Mouse (Mus musculus) brown adipose tissue, adult 24 weeks (tissue): ENCODE measurements around the gene Dnal1. TPM values are rescaled to one million over a fixed set of nuclear protein-coding genes. Genes with fewer than 3 reads are reported as not detected.

Source experiments
- H3K27ac ChIP-seq: fragments of 200-500 bp; replicated peaks from 2 replicates; pipeline ENCODE4 v1.5.1; 2012; ENCODE audit warnings: low read depth, mild to moderate bottlenecking, low read length
- H3K4me1 ChIP-seq: fragments of 200-500 bp; 2 replicates; pipeline ENCODE4 v1.6.1; 2012; ENCODE audit warnings: low read length, mixed read lengths; ENCODE audit not compliant: control insufficient read depth, insufficient read depth, insufficient read length
- H3K4me3 ChIP-seq: fragments of 200-500 bp; 2 replicates; pipeline ENCODE4 v1.5.1; 2012; ENCODE audit warnings: low read depth, mild to moderate bottlenecking, low read length, moderate library complexity; ENCODE audit not compliant: insufficient read depth
- polyA plus RNA-seq: library from polyadenylated mRNA; stranded (reverse); fragments of >200 nt; gene quantifications from 2 replicates; pipeline ENCODE4 v1.2.4, GENCODE M21; 2012; ENCODE audit not compliant: missing spikeins, insufficient read depth, insufficient read length

Dnal1 gene
- polyA plus RNA-seq, 1 experiment: 3.5 TPM

DNA sequence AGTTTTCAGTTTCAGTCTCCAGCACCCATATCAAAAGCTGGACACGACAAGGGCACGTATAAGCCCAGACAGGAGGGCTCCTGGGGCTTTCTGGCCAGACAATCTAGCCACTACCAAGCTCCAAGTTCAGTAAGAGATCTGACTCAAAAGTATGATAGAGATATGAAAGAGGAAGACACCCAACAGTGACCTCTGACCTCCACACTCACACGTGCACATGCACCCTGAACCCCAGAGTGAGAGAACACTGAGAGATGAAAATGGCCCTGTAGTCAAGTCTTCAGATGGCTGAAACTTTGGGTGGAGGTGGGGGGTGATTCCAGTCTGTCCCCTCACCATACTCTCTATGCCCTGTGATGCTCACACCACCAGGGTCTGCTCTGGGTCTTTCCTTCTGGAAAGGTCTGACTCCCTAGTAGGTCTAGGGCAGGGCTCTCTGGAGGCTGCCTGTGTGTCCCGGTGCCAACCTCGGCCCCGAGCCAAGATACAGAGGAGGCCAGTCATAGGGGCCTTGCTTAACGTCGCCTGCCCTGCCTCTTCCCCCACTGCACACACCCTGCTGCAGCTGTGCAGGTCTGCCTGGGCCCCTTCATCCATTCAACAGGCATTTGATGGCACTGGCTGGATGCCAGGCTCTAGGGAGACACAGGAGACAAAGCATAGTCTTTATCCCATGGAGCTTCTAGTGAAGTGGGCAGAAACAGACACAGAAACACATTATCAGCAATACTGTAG, 66.7 kb downstream of the Dnal1 start:
- H3K27ac ChIP-seq: peak overlapping the region; percentile 55
- peaks cover 73% of the 10 kb centered on the region for H3K4me1 ChIP-seq
- H3K4me3 ChIP-seq: no peak overlapping the region

GRCm38 (mm10) chr12:84181999-84182398, 67.8 kb downstream of the Dnal1 start:
- Histone ChIP-seq H3K4me3 (no peak overlapping the region), H3K27ac (no peak overlapping the region), H3K4me1 (peaks cover 72% of the 10 kb centered on the region)

DNA sequence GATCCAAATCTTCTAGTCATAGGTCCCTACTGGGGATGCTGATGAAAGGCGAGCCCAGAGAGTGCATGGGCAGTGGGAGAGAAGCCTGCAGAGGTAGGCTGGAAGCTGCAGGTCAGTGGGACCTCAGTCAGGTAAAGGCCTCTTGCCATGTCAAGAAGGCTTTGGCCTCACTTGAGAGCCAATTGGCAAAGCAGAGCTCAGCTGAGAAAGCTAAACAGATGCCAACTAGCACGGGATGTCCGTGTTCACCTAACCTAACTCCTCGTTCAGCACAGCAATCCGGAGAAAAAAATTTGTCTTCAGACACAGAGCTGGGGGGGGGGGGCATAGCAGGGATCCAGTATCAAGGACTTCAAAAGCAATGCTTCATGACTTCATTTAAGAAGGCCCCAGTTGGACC, 70.8 kb downstream of the Dnal1 start:
- Histone ChIP-seq H3K27ac (no peak overlapping the region), H3K4me1 (peaks cover 75% of the 10 kb centered on the region), H3K4me3 (no peak overlapping the region)

DNA sequence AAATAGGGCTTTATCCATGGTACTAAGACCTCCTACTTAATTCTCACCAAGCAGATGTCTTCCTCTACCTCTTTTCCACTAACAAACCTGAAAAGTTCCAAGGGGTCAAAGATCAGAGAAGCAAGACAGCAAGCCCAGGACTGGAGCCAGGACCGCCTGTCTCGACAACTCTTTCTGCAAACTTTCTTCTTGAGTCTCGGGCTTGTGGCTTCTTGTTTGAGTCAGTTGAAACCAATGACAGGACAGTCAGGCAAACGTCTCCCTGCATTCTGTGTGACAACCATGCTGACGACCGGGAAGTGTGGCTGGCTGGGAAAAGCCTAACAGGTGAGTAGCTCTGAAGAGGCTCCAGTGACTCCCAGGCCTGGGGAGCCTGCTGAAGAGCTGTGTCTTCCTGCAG, 71.4 kb downstream of the Dnal1 start:
- peaks cover 74% of the 10 kb centered on the region for H3K4me1 ChIP-seq
- H3K4me3 ChIP-seq: no peak overlapping the region
- no peak overlapping the region for H3K27ac ChIP-seq

GRCm38 (mm10) chr12:84186536-84186935, 72.4 kb downstream of the Dnal1 start:
- Histone ChIP-seq H3K4me3 (no peak overlapping the region), H3K27ac (no peak overlapping the region), H3K4me1 (peaks cover 69% of the 10 kb centered on the region)

DNA sequence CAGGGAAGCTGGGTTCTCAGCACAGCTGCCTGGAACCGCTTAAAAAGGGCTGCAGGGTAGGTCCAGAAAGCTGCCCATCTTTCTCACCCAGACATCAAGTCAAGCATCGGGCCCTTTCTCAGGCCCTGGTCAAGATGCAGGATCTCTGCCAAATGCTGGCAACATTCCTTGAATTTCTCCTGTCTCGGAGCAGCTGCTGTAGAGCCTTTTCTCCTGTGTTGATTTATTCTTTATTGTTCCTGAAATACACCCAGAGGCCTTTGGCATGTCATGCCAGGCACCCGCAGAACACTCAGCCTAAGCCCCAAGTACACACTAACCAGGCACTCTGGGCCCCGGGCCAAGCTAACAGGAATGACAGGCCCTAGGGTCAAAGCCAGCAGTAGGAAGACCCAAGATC, 72.8 kb downstream of the Dnal1 start:
- H3K4me3 ChIP-seq: no peak overlapping the region
- peak overlapping the region; percentile 1; the same call in 1 of the 2 replicates for H3K27ac ChIP-seq
- H3K4me1 ChIP-seq: peaks cover 65% of the 10 kb centered on the region

DNA sequence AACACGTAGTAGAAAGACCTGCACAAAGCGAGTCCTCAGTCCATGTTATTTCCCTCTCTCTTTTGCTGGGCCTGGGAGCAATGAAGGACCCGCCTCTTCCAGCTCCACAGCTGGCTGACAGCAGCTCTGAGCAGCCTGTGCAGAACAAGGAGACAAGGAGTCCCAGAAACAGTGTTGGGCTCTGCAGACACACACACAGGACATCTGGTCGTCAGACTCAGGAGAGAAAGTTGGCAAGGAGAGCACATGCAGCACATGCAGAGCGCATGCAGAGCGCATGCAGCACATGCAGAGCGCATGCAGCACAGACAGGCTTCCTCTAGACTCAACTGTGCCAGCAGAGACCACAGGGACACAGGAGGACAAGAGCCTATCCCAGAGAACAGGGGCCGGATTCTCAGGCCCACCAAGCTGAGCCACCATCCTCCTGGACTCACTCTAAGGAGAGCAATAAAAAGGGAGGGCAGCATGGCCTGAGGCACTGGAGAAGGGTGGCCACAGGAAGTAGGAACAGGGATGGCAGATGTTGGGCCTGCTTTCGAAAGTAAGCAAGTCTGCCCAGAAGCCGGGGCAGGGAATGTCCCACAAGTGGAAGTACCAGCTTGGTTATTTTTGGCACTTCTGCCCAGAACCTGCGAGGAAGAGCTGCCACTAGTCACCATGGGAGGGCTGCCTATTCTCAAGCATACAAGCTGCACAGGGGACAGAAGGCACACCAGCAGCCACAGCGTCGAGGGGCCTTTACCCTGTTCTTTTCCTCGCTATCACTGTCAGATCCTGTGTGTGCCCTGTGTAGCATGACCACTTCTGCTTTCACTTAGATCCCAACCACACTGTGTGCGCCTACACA, 73.8 kb downstream of the Dnal1 start:
- Histone ChIP-seq H3K4me1 (peaks cover 64% of the 10 kb centered on the region), H3K4me3 (no peak overlapping the region), H3K27ac (peak overlapping the region; percentile 20)

DNA sequence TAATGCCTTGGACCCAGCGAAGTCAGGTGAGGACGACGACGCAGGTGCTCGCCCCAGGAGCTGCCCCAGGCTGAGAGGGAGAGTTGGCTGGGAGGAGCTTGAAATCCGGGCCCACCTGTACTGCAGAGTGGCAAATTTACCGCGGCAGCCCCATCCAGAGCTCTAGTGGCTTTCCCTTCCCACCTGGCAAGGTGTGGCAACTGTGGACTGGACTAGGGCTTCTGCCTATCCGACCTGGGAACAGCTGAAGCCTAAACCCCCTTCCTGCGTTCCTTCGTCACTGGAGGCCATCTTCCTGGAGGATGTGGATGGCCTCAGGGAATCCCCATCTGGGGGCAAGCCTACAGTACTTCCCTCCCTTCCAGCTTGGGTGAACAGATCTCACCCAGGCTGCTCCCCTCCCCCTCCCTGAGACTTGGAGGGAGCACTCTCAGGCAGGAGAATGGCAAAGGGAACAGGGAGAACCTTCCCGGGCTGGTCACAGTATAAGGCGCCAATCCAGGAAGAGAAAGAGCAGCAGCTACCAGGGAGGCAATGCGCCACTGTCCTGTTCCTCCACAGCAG, 74.8 kb downstream of the Dnal1 start:
- peak overlapping the region; percentile 21; the same call in 1 of the 2 replicates for H3K27ac ChIP-seq
- peaks cover 63% of the 10 kb centered on the region for H3K4me1 ChIP-seq
- H3K4me3 ChIP-seq: no peak overlapping the region

DNA sequence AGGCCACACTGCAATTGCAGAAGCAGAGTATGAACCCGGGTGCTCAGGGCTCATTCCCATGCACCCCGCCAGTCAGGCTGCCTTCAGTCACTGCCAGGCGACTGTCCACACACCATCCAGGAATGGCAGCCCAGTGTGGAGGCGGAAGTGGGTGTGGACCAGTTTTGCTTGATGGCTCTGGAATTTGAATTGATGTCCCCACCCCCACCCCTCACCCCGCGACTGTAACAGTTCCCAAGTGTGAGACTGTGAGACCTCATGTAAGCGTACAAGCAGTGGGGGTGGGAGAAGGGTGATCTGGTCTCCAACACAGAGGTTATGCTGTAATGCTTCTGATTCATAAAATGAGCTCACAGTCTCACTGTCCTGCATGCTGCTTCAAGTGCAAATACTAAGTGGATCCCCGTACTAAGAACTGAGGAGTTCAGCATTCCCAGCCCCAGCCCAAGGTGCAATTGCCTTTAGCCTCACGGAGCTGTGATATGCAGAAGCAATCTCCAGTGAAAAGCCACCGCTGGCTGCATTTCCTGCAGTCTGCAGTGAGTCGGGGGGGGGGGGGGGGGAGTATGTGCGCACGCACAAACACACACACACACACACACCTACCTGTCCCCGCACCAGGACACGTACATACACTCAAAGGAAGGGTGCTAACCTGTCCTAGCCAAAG, 76.1 kb downstream of the Dnal1 start:
- H3K27ac ChIP-seq: no peak overlapping the region
- H3K4me1 ChIP-seq: peaks cover 61% of the 10 kb centered on the region
- peak overlapping the region; percentile 12; the same call in 1 of the 2 replicates for H3K4me3 ChIP-seq

DNA sequence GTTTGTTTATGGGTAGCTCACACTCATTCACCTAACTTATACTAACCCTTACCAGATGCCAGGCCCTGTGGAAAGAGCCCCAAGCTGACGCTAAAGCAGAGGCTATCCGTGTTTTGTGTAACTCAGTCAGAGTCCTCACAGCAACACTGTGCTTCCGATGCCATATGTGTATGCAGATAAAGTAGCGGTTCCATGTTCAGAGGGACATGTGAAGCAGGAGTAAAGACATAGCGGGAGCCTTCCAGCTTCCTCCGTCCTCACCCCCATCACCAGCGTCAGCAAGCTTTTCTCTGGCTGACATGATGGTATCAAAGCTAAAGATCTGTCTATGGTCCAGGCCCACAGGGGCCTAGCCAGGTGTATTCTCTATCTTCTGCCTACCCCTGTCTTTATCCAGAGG, 77.0 kb downstream of the Dnal1 start:
- Histone ChIP-seq H3K4me1 (peaks cover 56% of the 10 kb centered on the region), H3K27ac (no peak overlapping the region), H3K4me3 (no peak overlapping the region)

DNA sequence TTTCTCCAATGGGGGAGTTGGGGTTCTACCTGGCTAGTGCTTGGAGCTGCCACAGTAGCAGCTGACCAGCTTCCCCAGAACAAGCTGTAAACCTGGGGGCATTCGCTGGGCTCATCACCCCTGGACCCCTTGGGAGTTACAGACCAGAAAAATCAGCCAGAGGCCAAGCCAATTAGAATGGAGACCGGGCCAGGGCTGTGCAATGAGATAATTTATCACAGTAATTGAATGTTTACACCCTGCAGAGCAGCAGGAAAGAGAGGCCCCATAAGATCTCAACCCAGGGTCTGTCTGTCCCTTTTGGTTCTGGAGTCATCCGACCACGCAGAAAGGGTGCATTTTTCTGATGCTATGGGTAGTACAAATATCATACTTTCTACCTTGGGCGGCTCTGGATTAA, 77.6 kb downstream of the Dnal1 start:
- H3K4me1 ChIP-seq: peaks cover 51% of the 10 kb centered on the region
- peak overlapping the region; percentile 82 for H3K4me3 ChIP-seq
- 0 out of 2 replicates have a peak overlapping the region, but pooled peaks have one; percentile 20 for H3K27ac ChIP-seq

- H3K4me1 ChIP-seq: peaks cover 46% of the 10 kb centered on the region
These were observed 78.1 kb downstream of the Dnal1 start for GRCm38 (mm10) chr12:84192280-84192679.

DNA sequence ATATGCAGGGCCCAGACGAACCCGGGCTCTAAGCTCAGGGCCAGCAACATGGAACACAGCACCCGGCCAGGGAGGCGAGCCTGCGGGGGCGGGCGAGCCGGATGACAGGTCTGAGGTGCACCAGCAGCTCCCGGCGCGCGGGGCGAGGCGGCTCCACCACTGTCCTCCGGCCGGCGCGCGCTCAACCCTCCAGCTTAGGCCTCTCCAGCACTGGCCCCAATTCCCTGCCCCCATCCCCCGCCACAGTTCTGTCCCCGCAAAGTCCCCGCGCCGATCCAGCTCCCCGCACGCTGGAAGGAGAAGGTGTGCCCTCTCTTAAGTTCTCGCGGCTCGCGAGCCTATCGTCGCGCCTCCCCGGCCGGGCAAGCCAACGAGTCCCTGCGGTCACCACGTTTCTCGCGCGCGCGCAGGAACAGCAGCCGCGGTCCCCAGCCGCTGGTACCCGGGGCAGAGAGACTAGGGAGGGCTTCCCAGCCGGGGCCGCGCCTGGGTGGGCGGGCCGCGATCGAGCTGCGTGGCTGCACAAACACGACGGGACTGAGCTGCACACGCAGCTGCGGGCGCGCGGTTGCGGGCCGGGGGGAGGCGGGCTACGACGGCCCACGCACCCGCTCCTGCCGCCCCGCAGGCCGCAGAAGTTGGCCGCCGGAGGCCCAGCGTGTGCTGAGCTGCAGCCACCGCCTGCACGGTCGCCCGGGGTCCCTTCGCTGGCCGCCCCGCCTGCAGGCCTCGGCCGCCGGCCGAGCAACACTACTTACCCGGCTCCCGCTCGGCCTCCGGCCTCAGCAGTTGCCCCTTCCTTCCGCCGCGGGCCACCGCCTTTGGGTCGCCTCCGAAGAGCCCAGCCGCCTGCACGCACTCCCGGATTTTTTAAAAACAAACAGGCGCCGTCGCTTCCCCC, 78.8 kb downstream of the Dnal1 start:
- Histone ChIP-seq H3K4me1 (peaks cover 41% of the 10 kb centered on the region), H3K27ac (peak overlapping the region; percentile 69), H3K4me3 (peak overlapping the region; percentile 82)

More at GRCm38 (mm10) chr12:84192280-84192679, 78.1 kb downstream of the Dnal1 start:
- H3K4me3 ChIP-seq: peak overlapping the region; percentile 82
- H3K27ac ChIP-seq: peak overlapping the region; percentile 69; the same call in 1 of the 2 replicates
